Mouse (Mus musculus): ENCODE results near the gene Atp2c2.

DNA sequence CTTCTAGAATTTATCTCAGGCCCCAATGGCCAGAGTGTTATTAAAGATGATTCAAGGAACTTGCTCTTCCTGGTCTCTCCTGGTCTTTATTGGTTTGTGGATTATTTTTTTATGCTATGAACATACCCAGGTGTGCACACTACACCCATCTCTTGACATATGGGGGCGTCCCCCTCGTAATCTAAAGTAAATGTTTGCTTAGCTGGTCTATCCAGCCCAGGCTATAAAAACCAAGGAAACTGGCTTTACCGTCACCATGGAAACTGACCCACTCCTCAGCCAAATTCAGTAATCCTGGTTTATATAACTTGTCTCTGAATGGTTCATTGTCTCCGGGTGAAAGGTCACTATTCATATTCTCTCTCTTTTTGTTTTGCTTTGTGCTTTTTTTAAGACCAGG is 40.8 kb downstream of the Atp2c2 start:
- TF ChIP-seq POLR2A (IDR thresholded peaks at IDR 0.05; ENCODE audit: insufficient read length, low read depth) (no peak), E2F4 (IDR thresholded peaks at IDR 0.05; ENCODE audit: insufficient read depth) (no peak), USF1 (IDR thresholded peaks at IDR 0.05; ENCODE audit: low read depth) (no peak)

All from myocyte (in vitro differentiated cells).